Mouse (Mus musculus) neural tube, embryonic 11.5 days (tissue): ENCODE results near the gene Nphp1. TPM values are rescaled to one million over a fixed set of nuclear protein-coding genes. Genes with fewer than 3 reads are reported as not detected.

Source experiments
- ATAC-seq: fragments of 200-750 bp; cut with Nextera tagmentation; 2 replicates; pipeline ENCODE4 v1.8.0; 2017; ENCODE audit warnings: moderate number of reproducible peaks, mild to moderate bottlenecking, moderate TSS enrichment, moderate library complexity; ENCODE audit not compliant: insufficient read depth, low FRiP score, low TSS enrichment
- DNase-seq: peaks from one replicate; pipeline ENCODE4 v3.0.0-alpha.2; 2015; ENCODE audit warnings: low spot score
- H3K27ac ChIP-seq: fragments of 300-500 bp; sonication (generic); 2 replicates; pipeline ENCODE4 v1.5.1; 2014; ENCODE audit warnings: low read depth, mild to moderate bottlenecking, low read length
- H3K27me3 ChIP-seq: fragments of 300-500 bp; sonication (generic); 2 replicates; pipeline ENCODE4 v1.6.1; 2014; ENCODE audit warnings: mild to moderate bottlenecking, low read length, mixed read lengths; ENCODE audit not compliant: control insufficient read depth, insufficient read depth
- H3K36me3 ChIP-seq: fragments of 300-500 bp; sonication (generic); 2 replicates; pipeline ENCODE4 v1.6.1; 2014; ENCODE audit warnings: mild to moderate bottlenecking, low read length, moderate library complexity, mixed read lengths; ENCODE audit not compliant: control insufficient read depth, insufficient read depth
- H3K4me1 ChIP-seq: fragments of 300-500 bp; sonication (generic); 2 replicates; pipeline ENCODE4 v1.6.1; 2014; ENCODE audit warnings: low read length, mixed read lengths; ENCODE audit not compliant: control insufficient read depth, insufficient read depth
- H3K4me2 ChIP-seq: fragments of 300-500 bp; sonication (generic); 2 replicates; pipeline ENCODE4 v1.6.1; 2014; ENCODE audit warnings: low read depth, mild to moderate bottlenecking, moderate library complexity
- H3K4me3 ChIP-seq: fragments of 300-500 bp; sonication (generic); 2 replicates; pipeline ENCODE4 v1.5.1; 2014; ENCODE audit warnings: low read depth, low read length
- H3K9ac ChIP-seq: fragments of 300-500 bp; sonication (generic); 2 replicates; pipeline ENCODE4 v1.6.1; 2014; ENCODE audit warnings: mild to moderate bottlenecking, low read length
- H3K9me3 ChIP-seq: fragments of 300-500 bp; sonication (generic); 2 replicates; pipeline ENCODE4 v1.6.1; 2016; ENCODE audit warnings: low read length; ENCODE audit not compliant: control insufficient read depth
- WGBS: fragments of 180-500 bp; shearing (Covaris S2); extraction: QIAGEN DNeasy Blood & Tissue Kit; methylation state at CpG from one replicate; pipeline ENCODE4 v1.1.7; 2014; 5-methylcytosine and 5-hydroxymethylcytosine counted together
- polyA plus RNA-seq: library from polyadenylated mRNA; unstranded; fragments of >200 nt; fragmentation: Nextera tagmentation; extraction: Ambion mirVana; gene quantifications from 2 replicates; pipeline ENCODE4 v1.2.1, GENCODE M21; 2014

Gene Nphp1
- polyA plus RNA-seq, 1 experiment from 2014 or later = 23.2 TPM

- no peak overlapping the region for H3K9ac ChIP-seq
- ATAC-seq (no peak), DNase-seq (no peak)
- H3K27me3 ChIP-seq = no peaks in the 10 kb centered on the region
- no peak overlapping the region for H3K4me3 ChIP-seq
- 0 out of 2 replicates have a peak overlapping the region, but pooled peaks have one; percentile 6 for H3K27ac ChIP-seq
- no peaks in the 10 kb centered on the region for H3K9me3 ChIP-seq
- 31% methylated on average over 8 of the region's 8 CpGs for WGBS
- H3K36me3 ChIP-seq = no peaks in the 10 kb centered on the region
- no peaks in the 10 kb centered on the region for H3K4me1 ChIP-seq
- H3K4me2 ChIP-seq = no peak overlapping the region
These were observed 31.5 kb downstream of the Nphp1 start for GRCm38 (mm10) chr2:127757171-127757570.

- no peak for ATAC-seq
- DNase-seq = no peak
- H3K27me3 ChIP-seq = no peaks in the 10 kb centered on the region
- H3K27ac ChIP-seq = no peak overlapping the region
- H3K4me3 ChIP-seq = no peak overlapping the region
- H3K4me2 ChIP-seq = no peak overlapping the region
- H3K9ac ChIP-seq = no peak overlapping the region
- WGBS = 92% methylated on average over 4 of the region's 4 CpGs
- H3K36me3 ChIP-seq = no peaks in the 10 kb centered on the region
- H3K9me3 ChIP-seq = no peaks in the 10 kb centered on the region
- no peaks in the 10 kb centered on the region for H3K4me1 ChIP-seq
These were observed 34.6 kb downstream of the Nphp1 start for GRCm38 (mm10) chr2:127754113-127754512.

DNA sequence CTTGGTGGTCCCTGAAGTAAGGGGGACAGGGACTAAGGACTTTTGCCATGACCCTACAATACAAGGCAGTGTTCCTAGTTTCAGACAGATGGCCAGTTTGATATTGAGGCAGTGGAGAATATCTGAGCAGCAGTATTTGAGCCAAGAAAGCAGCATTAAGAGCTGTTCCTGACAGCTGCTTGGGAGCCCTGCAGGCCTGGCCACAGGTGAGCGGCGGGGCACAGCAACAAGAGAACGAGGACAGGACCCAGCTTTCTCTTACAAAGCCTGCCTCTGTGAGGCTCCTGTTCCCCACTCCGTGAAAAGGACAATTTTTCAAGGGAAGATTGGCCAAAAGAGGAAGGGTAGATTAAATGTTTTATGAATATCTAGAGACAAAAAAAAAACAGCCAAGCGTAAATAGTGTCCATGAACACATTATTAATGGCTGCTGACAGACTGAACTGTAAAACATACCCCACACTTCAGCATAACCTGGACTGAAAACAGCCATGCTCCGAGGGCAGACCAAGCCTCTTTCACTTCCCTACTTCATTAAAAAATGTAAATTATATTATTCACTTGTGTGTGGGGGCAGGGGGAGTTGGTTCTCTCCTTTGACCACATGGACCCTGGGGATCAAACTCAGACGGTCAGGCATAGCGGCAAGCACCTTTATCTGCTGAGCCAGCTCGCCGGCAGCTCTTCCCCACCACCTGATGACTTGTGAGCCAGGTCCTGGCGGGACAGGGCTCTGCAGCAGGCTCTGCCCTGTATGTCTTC lies 36.7 kb downstream of the Nphp1 start:
- ATAC-seq = no peak
- 78% methylated on average over 11 of the region's 11 CpGs for WGBS
- Histone ChIP-seq H3K4me1 (no peaks in the 10 kb centered on the region), H3K4me3 (no peak overlapping the region), H3K9ac (no peak overlapping the region), H3K27ac (no peak overlapping the region), H3K4me2 (no peak overlapping the region), H3K9me3 (no peaks in the 10 kb centered on the region), H3K36me3 (no peaks in the 10 kb centered on the region), H3K27me3 (no peaks in the 10 kb centered on the region)
- DNase-seq = no peak

- Histone ChIP-seq H3K27me3 (no peaks in the 10 kb centered on the region), H3K4me3 (no peak overlapping the region), H3K4me2 (no peak overlapping the region), H3K9ac (no peak overlapping the region), H3K4me1 (no peaks in the 10 kb centered on the region), H3K27ac (no peak overlapping the region), H3K9me3 (no peaks in the 10 kb centered on the region), H3K36me3 (no peaks in the 10 kb centered on the region)
- WGBS = 71% methylated on average over 1 of the region's 1 CpGs
- ATAC-seq (no peak), DNase-seq (no peak)
These were observed 39.3 kb downstream of the Nphp1 start for GRCm38 (mm10) chr2:127749376-127749775.

- ATAC-seq (no peak), DNase-seq (no peak)
- H3K36me3 ChIP-seq = no peaks in the 10 kb centered on the region
- no peaks in the 10 kb centered on the region for H3K9me3 ChIP-seq
- no peaks in the 10 kb centered on the region for H3K4me1 ChIP-seq
- WGBS = 78% methylated on average over 7 of the region's 7 CpGs
- no peak overlapping the region for H3K4me3 ChIP-seq
- no peak overlapping the region for H3K27ac ChIP-seq
- H3K4me2 ChIP-seq = no peak overlapping the region
- no peaks in the 10 kb centered on the region for H3K27me3 ChIP-seq
- no peak overlapping the region for H3K9ac ChIP-seq
These were observed 40.4 kb downstream of the Nphp1 start for GRCm38 (mm10) chr2:127748316-127748715.

DNA sequence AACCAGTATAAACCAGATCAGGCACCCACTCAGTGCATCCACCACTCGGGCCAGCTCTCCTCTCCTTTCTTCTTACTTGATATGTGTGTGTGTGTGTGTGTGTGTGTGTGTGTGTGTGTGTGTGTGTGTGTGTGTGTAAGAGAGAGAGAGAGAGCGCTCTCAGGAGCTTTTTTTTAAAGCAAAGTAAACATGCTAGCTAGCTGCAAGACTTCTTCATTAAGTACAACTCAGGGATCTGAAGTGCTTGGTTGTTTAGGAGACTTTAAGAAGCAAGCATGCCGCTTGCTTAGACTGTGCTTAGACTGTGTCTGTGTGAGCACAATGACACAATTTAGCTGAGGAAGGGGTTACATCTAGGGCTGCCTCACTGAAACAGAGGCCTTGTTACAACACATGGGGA lies 46.1 kb downstream of the Nphp1 start:
- Histone ChIP-seq H3K27me3 (no peaks in the 10 kb centered on the region), H3K4me2 (no peak overlapping the region), H3K27ac (no peak overlapping the region), H3K9ac (no peak overlapping the region), H3K4me3 (no peak overlapping the region), H3K36me3 (no peaks in the 10 kb centered on the region), H3K9me3 (no peaks in the 10 kb centered on the region), H3K4me1 (no peaks in the 10 kb centered on the region)
- ATAC-seq (no peak), DNase-seq (no peak)
- 85% methylated on average over 3 of the region's 3 CpGs for WGBS

DNA sequence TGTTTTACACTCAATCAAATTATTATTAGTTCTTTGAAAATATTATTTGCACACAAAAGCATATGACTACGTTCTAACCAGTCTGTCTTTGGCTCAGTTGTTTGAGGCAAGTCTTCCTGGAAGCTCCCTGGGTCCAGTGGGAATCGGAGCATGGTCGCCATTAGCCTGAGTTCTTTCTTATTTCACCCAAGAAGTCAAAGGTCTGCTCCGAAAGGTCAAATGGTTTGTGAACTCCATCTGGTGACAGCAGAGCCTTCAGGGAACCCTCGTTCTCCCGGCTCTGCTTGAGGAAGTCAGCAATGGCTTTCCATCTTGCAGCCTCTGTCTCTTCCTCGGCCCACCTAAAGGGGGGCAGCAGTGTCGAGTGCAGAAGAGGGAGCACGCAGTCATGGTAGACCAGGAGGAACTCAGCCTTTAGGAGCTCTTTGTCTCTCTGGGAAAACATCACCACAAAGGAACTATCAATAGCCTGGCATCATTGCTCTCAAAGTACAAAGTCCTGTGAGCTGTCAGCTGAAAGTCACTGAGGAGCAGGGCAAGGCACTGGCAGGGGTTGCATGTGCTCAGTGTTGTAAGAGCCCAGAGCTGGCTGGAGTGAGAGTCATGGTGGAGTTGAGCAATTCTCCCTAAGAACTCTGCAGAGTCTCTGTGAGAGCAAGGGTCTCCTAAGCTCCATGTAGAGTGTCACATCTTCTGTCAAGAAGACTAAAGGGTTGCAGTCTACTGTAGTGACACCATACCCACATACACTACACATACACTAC lies 47.8 kb downstream of the Nphp1 start:
- 65% methylated on average over 9 of the region's 9 CpGs for WGBS
- DNase-seq = no peak

GRCm38 (mm10) chr2:127737885-127738284 lies 50.8 kb downstream of the Nphp1 start:
- no peaks in the 10 kb centered on the region for H3K4me1 ChIP-seq
- H3K9ac ChIP-seq = no peak overlapping the region
- DNase-seq (no peak), ATAC-seq (no peak)
- no peak overlapping the region for H3K27ac ChIP-seq
- WGBS = 87% methylated on average over 3 of the region's 3 CpGs
- no peaks in the 10 kb centered on the region for H3K27me3 ChIP-seq
- no peak overlapping the region for H3K4me3 ChIP-seq
- H3K9me3 ChIP-seq = no peaks in the 10 kb centered on the region
- H3K36me3 ChIP-seq = no peaks in the 10 kb centered on the region
- H3K4me2 ChIP-seq = no peak overlapping the region

More for the DNA sequence above, 47.8 kb downstream of the Nphp1 start:
- Histone ChIP-seq H3K4me1 (no peaks in the 10 kb centered on the region), H3K9ac (no peak overlapping the region), H3K4me2 (no peak overlapping the region), H3K36me3 (no peaks in the 10 kb centered on the region), H3K27ac (no peak overlapping the region), H3K9me3 (no peaks in the 10 kb centered on the region), H3K27me3 (no peaks in the 10 kb centered on the region), H3K4me3 (no peak overlapping the region)
- ATAC-seq = no peak
